Mouse (Mus musculus) megakaryocyte progenitor cell, adult 5-6 weeks (primary cell): Measurements from ENCODE around the gene Zfp423. TPM values are rescaled to one million over a fixed set of nuclear protein-coding genes. Genes with fewer than 3 reads are reported as not detected.

Experiments
- ATAC-seq: replicated peaks from 2 replicates; pipeline ENCODE4 v1.8.0; 2016; ENCODE audit warnings: mild to moderate bottlenecking, moderate TSS enrichment, inconsistent platforms; ENCODE audit not compliant: poor library complexity
- total RNA-seq, 2 experiments: library from RNA; stranded (forward) in 1 of 2; stranded (reverse) in 1 of 2; fragments of 157-497, 149-512 nt in 1 of 2; fragments of 200-1000 nt in 1 of 2; gene quantifications; 2 replicates each; pipeline versions ENCODE4 v1.2.3 to v1.2.4; 2015 to 2017

The Zfp423 gene
- total RNA-seq, 2 experiments from 2014 or later = not detected

GRCm38 (mm10) chr8:87953473-87953872 is 5.9 kb downstream of the Zfp423 start:
- no peak for ATAC-seq

- ATAC-seq = no peak
Observed at GRCm38 (mm10) chr8:87952298-87952697, 7.1 kb downstream of the Zfp423 start.

- ATAC-seq = no peak
Observed at GRCm38 (mm10) chr8:87944225-87944934, 15.0 kb downstream of the Zfp423 start.

GRCm38 (mm10) chr8:87943651-87944091 is 15.7 kb downstream of the Zfp423 start:
- no peak for ATAC-seq

GRCm38 (mm10) chr8:87940646-87941045 is 18.7 kb downstream of the Zfp423 start:
- no peak for ATAC-seq

GRCm38 (mm10) chr8:87939308-87939936 is 20.0 kb downstream of the Zfp423 start:
- ATAC-seq = no peak

GRCm38 (mm10) chr8:87938351-87939232 is 20.8 kb downstream of the Zfp423 start:
- no peak for ATAC-seq

GRCm38 (mm10) chr8:87937211-87937610 is 22.2 kb downstream of the Zfp423 start:
- no peak for ATAC-seq

- ATAC-seq = no peak
Observed at GRCm38 (mm10) chr8:87935088-87935680, 24.2 kb downstream of the Zfp423 start.

- no peak for ATAC-seq
Observed at GRCm38 (mm10) chr8:87934175-87934574, 25.2 kb downstream of the Zfp423 start.

- no peak for ATAC-seq
Observed at GRCm38 (mm10) chr8:87933752-87934151, 25.6 kb downstream of the Zfp423 start.

GRCm38 (mm10) chr8:87928857-87929256 is 30.5 kb downstream of the Zfp423 start:
- ATAC-seq = no peak

GRCm38 (mm10) chr8:87927034-87927830 is 32.2 kb downstream of the Zfp423 start:
- no peak for ATAC-seq

- no peak for ATAC-seq
Observed at GRCm38 (mm10) chr8:87926098-87926890, 33.1 kb downstream of the Zfp423 start.

- ATAC-seq = no peak
Observed at GRCm38 (mm10) chr8:87922936-87923335, 36.5 kb downstream of the Zfp423 start.

- no peak for ATAC-seq
Observed at GRCm38 (mm10) chr8:87922446-87922845, 36.9 kb downstream of the Zfp423 start.

GRCm38 (mm10) chr8:87918004-87918403 is 41.4 kb downstream of the Zfp423 start:
- no peak for ATAC-seq

GRCm38 (mm10) chr8:87915763-87916162 is 43.6 kb downstream of the Zfp423 start:
- no peak for ATAC-seq

GRCm38 (mm10) chr8:87914247-87914967 is 45.0 kb downstream of the Zfp423 start:
- ATAC-seq = no peak
